Mouse (Mus musculus) skeletal muscle tissue, adult 2 months (tissue): ENCODE measurements around the gene Inka1.
A peak's percentile ranks its signal among the peaks of the same experiment; 100 is the strongest.

Source experiments
- DNase-seq: peaks from one replicate; pipeline ENCODE4 v3.0.0-alpha.2; 2012; ENCODE audit warnings: low read depth, low spot score

Inka1 gene

GRCm38 (mm10) chr9:107984052-107984753 lies 1.5 kb downstream of the Inka1 start:
- DNase-seq = no peak

GRCm38 (mm10) chr9:107983421-107983890 lies 2.2 kb downstream of the Inka1 start:
- DNase-seq = peak; percentile 79

- peak; percentile 77 for DNase-seq
These were observed 2.9 kb downstream of the Inka1 start, which contains the start of gene Gm20661 for GRCm38 (mm10) chr9:107982681-107983346. Gene Gm20661, plus strand, starts transcription at chr9:107983058.

GRCm38 (mm10) chr9:107981684-107982605 lies 3.7 kb downstream of the Inka1 start:
- DNase-seq = no peak

- DNase-seq = no peak
These were observed 6.9 kb downstream of the Inka1 start for GRCm38 (mm10) chr9:107978815-107979214.

GRCm38 (mm10) chr9:107975399-107976386 lies 10.0 kb downstream of the Inka1 start, which contains the start of gene Uba7:
Gene Uba7, plus strand, starts transcription at chr9:107975505.
- DNase-seq = peak; percentile 65

- no peak for DNase-seq
These were observed 11.0 kb downstream of the Inka1 start for GRCm38 (mm10) chr9:107974491-107975171.

GRCm38 (mm10) chr9:107971690-107972541 lies 13.8 kb downstream of the Inka1 start:
- peak; percentile 66 for DNase-seq

GRCm38 (mm10) chr9:107970311-107970710 lies 15.4 kb downstream of the Inka1 start:
- no peak for DNase-seq

GRCm38 (mm10) chr9:107968531-107968930 lies 17.1 kb downstream of the Inka1 start:
- no peak for DNase-seq

GRCm38 (mm10) chr9:107967437-107967836 lies 18.2 kb downstream of the Inka1 start:
- DNase-seq = no peak

- DNase-seq = no peak
These were observed 19.0 kb downstream of the Inka1 start for GRCm38 (mm10) chr9:107966676-107967075.

- no peak for DNase-seq
These were observed 21.0 kb downstream of the Inka1 start for GRCm38 (mm10) chr9:107964681-107965080.

GRCm38 (mm10) chr9:107963700-107964099 lies 22.0 kb downstream of the Inka1 start:
- DNase-seq = peak; percentile 85

GRCm38 (mm10) chr9:107962916-107963315 lies 22.8 kb downstream of the Inka1 start:
- DNase-seq = no peak

GRCm38 (mm10) chr9:107961881-107962280 lies 23.8 kb downstream of the Inka1 start:
- DNase-seq = no peak

GRCm38 (mm10) chr9:107961351-107961762 lies 24.3 kb downstream of the Inka1 start:
- DNase-seq = no peak

- DNase-seq = no peak
These were observed 24.8 kb downstream of the Inka1 start for GRCm38 (mm10) chr9:107960928-107961327.

- no peak for DNase-seq
These were observed 25.8 kb downstream of the Inka1 start for GRCm38 (mm10) chr9:107959896-107960295.
